ENCODE assay signal across 8 mouse cellular contexts in genomic region chr17:23599605-23600063, GRCm38 (mm10). TPM values are rescaled to one million over a fixed set of nuclear protein-coding genes. Genes with fewer than 3 reads are reported as not detected.
DNase-seq lines count a peak whose midpoint lies in the region; ATAC-seq and TF ChIP-seq lines count a peak whose summit lies in the region.

No protein-coding gene starts in this region.

- H3K4me1 ChIP-seq in bone marrow macrophage, adult 2 months (ENCODE audit: control insufficient read depth, insufficient read depth, low read length), result peaks cover 10% of the 10 kb centered on the region
- peaks cover 15% of the 10 kb centered on the region for H3K4me1 ChIP-seq in hindbrain, embryonic 15.5 days (replicated peaks)
- H3K4me1 ChIP-seq in midbrain, embryonic 14.5 days (ENCODE audit: control insufficient read depth, insufficient read depth, low read length), result no peaks in the 10 kb centered on the region

- WGBS in hindbrain, embryonic 15.5 days, result 50% methylated on average over 7 of the region's 7 CpGs
- WGBS in midbrain, embryonic 14.5 days, result 42% methylated on average over 7 of the region's 7 CpGs

- H3K4me3 ChIP-seq in layer of hippocampus, adult 2 months, result peak overlapping the region; percentile 48
- peak overlapping the region; percentile 69 for H3K4me3 ChIP-seq in bone marrow macrophage, adult 2 months (ENCODE audit: insufficient read depth, low read length)
- peak overlapping the region; percentile 44 for H3K4me3 ChIP-seq in hindbrain, embryonic 15.5 days
- H3K4me3 ChIP-seq in midbrain, embryonic 14.5 days (replicated peaks; ENCODE audit: low read depth, low read length), result peak overlapping the region; percentile 35; the same call in 1 of the 2 replicates

- H3K27me3 ChIP-seq in hindbrain, embryonic 15.5 days, result no peaks in the 10 kb centered on the region
- no peaks in the 10 kb centered on the region for H3K27me3 ChIP-seq in midbrain, embryonic 14.5 days (ENCODE audit: control insufficient read depth, insufficient read depth, low read length)

- ATAC-seq in hindbrain, embryonic 15.5 days (ENCODE audit: low FRiP score, low read depth), result no peak
- ATAC-seq in midbrain, embryonic 14.5 days (ENCODE audit: low FRiP score, low TSS enrichment), result no peak

- no peaks in the 10 kb centered on the region for H3K9me3 ChIP-seq in hindbrain, embryonic 15.5 days
- no peaks in the 10 kb centered on the region for H3K9me3 ChIP-seq in midbrain, embryonic 14.5 days (ENCODE audit: control insufficient read depth, low read length)

- peak overlapping the region; percentile 74 for H3K4me2 ChIP-seq in hindbrain, embryonic 15.5 days
- peak overlapping the region; percentile 63 for H3K4me2 ChIP-seq in midbrain, embryonic 14.5 days (ENCODE audit: low read length)

- TF ChIP-seq CTCF in layer of hippocampus, adult 2 months (conservative IDR thresholded peaks at IDR 0.05), result no peak
- TF ChIP-seq CTCF in bone marrow macrophage, adult 2 months (IDR thresholded peaks at IDR 0.05; ENCODE audit: low read depth, low read length), result no peak

- H3K36me3 ChIP-seq in hindbrain, embryonic 15.5 days, result no peaks in the 10 kb centered on the region
- no peaks in the 10 kb centered on the region for H3K36me3 ChIP-seq in midbrain, embryonic 14.5 days (ENCODE audit: control insufficient read depth, insufficient read depth, low read length)

- no peak for TF ChIP-seq POLR2A in bone marrow macrophage, adult 2 months (IDR thresholded peaks at IDR 0.05; ENCODE audit: borderline replicate concordance, low read depth, low read length)

- peak overlapping the region; percentile 43 for H3K9ac ChIP-seq in hindbrain, embryonic 15.5 days
- H3K9ac ChIP-seq in midbrain, embryonic 14.5 days (replicated peaks; ENCODE audit: low read length), result no peak overlapping the region

- peak overlapping the region; percentile 88 for H3K27ac ChIP-seq in layer of hippocampus, adult 2 months
- H3K27ac ChIP-seq in bone marrow macrophage, adult 2 months (ENCODE audit: insufficient read depth, low read depth, low read length), result peak overlapping the region; percentile 50
- H3K27ac ChIP-seq in hindbrain, embryonic 15.5 days (replicated peaks), result peak overlapping the region; percentile 68
- H3K27ac ChIP-seq in midbrain, embryonic 14.5 days (replicated peaks; ENCODE audit: low read depth, low read length), result no peak overlapping the region

- DNase-seq in layer of hippocampus, adult 2 months (ENCODE audit: low spot score in 2 of 2), result no peak
- DNase-seq in layer of hippocampus, postnatal 25 days (ENCODE audit: extremely low spot score in 1 of 2, low spot score in 1 of 2), result no peak
- DNase-seq in midbrain, embryonic 14.5 days, result no peak
- no peak for DNase-seq in cerebellum, adult 9-11 months
- DNase-seq in right cerebral cortex, adult 18-20 months, result no peak
- DNase-seq in ovary, postnatal 36 days (ENCODE audit: low spot score), result no peak

RNA-seq across cellular contexts. Expression of gene Zfp13, which starts 0.3 kb away (rescaled TPM):
- 10 to 100 TPM; 30.1 to 33.6 TPM for total RNA-seq in layer of hippocampus, adult 2 months (2021)
- total RNA-seq in layer of hippocampus, postnatal 25 days (2021), result 10 to 100 TPM; 30.2 to 35.1 TPM
- polyA plus RNA-seq in bone marrow macrophage, adult 2 months (2012; ENCODE audit: insufficient read depth, insufficient read length, missing spikeins), result 1.2 and 1.3 TPM in 2 replicates
- polyA plus RNA-seq in hindbrain, embryonic 15.5 days (2015; fragmentation: Nextera tagmentation; extraction: Ambion mirVana), result 24.3 and 29.3 TPM in 2 replicates
- polyA plus RNA-seq in midbrain, embryonic 14.5 days (2014; fragmentation: Nextera tagmentation; extraction: Ambion mirVana), result 24.8 and 31.4 TPM in 2 replicates

RNA-seq across cellular contexts. Expression of gene Zscan10, which starts 1.0 kb away (rescaled TPM):
- not detected for total RNA-seq in layer of hippocampus, adult 2 months (2021)
- total RNA-seq in layer of hippocampus, postnatal 25 days (2021), result not detected
- not detected in 2 replicates for polyA plus RNA-seq in bone marrow macrophage, adult 2 months (2012; ENCODE audit: insufficient read depth, insufficient read length, missing spikeins)
- 0.05 and 0.25 TPM in 2 replicates for polyA plus RNA-seq in hindbrain, embryonic 15.5 days (2015; fragmentation: Nextera tagmentation; extraction: Ambion mirVana)
- not detected in 2 replicates for polyA plus RNA-seq in midbrain, embryonic 14.5 days (2014; fragmentation: Nextera tagmentation; extraction: Ambion mirVana)

RNA-seq across cellular contexts. Expression of gene Zfp213, which starts 35.6 kb away (rescaled TPM):
- 1 to 10 TPM; 5.7 to 6.9 TPM for total RNA-seq in layer of hippocampus, adult 2 months (2021)
- total RNA-seq in layer of hippocampus, postnatal 25 days (2021), result 1 to 10 TPM; 5.5 to 7.6 TPM
- polyA plus RNA-seq in bone marrow macrophage, adult 2 months (2012; ENCODE audit: insufficient read depth, insufficient read length, missing spikeins), result 2.6 and 4.1 TPM in 2 replicates
- polyA plus RNA-seq in hindbrain, embryonic 15.5 days (2015; fragmentation: Nextera tagmentation; extraction: Ambion mirVana), result 17.3 and 19.8 TPM in 2 replicates
- polyA plus RNA-seq in midbrain, embryonic 14.5 days (2014; fragmentation: Nextera tagmentation; extraction: Ambion mirVana), result 16.8 and 19.1 TPM in 2 replicates

RNA-seq across cellular contexts. Expression of gene Mmp25, which starts 45.4 kb away (rescaled TPM):
- total RNA-seq in layer of hippocampus, adult 2 months (2021), result under 1 TPM in 1 of 2 experiments, not detected in 1; 0.17 TPM
- total RNA-seq in layer of hippocampus, postnatal 25 days (2021), result under 1 TPM; 0.19 to 0.22 TPM
- polyA plus RNA-seq in bone marrow macrophage, adult 2 months (2012; ENCODE audit: insufficient read depth, insufficient read length, missing spikeins), result 0.38 and 0.41 TPM in 2 replicates
- 1.7 TPM in 2 replicates for polyA plus RNA-seq in hindbrain, embryonic 15.5 days (2015; fragmentation: Nextera tagmentation; extraction: Ambion mirVana)
- 0.38 and 1.1 TPM in 2 replicates for polyA plus RNA-seq in midbrain, embryonic 14.5 days (2014; fragmentation: Nextera tagmentation; extraction: Ambion mirVana)

Comparison
In these comparisons a context has a peak if more than half of its experiments do, and no peak if none do; other contexts are left out.
1. RNA of gene Zfp13, which starts 0.3 kb away (polyA plus RNA-seq): 24.3 to 29.3 TPM in hindbrain, embryonic 15.5 days and 24.8 to 31.4 TPM in midbrain, embryonic 14.5 days; 1.2 to 1.3 TPM in bone marrow macrophage, adult 2 months; every median in the first group is over 10 times any median in the second.
2. Peak in every context shown above with its lines, with median percentiles within 50 percentile points of each other: H3K4me3 ChIP-seq.